31 mouse cellular contexts compared by ENCODE assay signal in the genomic region with DNA sequence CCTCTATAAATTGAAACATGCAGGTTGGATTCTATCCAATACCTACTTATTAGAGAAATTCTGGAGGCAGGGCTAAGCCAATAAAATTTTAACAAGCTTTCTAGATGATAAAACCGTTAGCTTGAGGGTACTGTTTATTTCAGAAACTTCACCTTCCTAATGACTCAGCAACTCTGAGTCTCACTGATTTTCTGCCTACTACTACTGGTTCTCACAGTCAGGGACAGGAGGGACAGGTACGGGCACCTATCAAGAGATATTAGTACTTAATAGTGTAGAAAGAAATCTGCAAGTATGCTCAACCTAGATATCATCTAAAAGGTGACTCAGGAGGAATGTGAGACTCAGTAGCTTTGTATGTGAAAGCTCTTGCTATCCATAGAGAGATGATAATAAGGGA. TPM values are rescaled to one million over a fixed set of nuclear protein-coding genes. Genes with fewer than 3 reads are reported as not detected.
"Had no signal": no experiment of that assay in that cellular context is flagged by ENCODE, and none has a peak within 500 bp of the region (broad histone marks: within the 10 kb centered on the region; RNA-seq: fewer than 3 reads in every experiment).

No protein-coding gene starts in this region.

- H3K36me3 ChIP-seq: limb, embryonic 15.5 days; liver, embryonic 12.5 days; liver, embryonic 13.5 days; liver, embryonic 15.5 days; lung, embryonic 15.5 days; midbrain, embryonic 10.5 days; midbrain, embryonic 12.5 days; midbrain, embryonic 13.5 days; midbrain, embryonic 15.5 days; neural tube, embryonic 12.5 days had no signal

- H3K9ac ChIP-seq: limb, embryonic 15.5 days; liver, embryonic 12.5 days; liver, embryonic 13.5 days; liver, embryonic 14.5 days; liver, embryonic 15.5 days; liver, postnatal 0 days; lung, embryonic 14.5 days; lung, embryonic 15.5 days; midbrain, embryonic 12.5 days; midbrain, embryonic 13.5 days; midbrain, embryonic 15.5 days; neural tube, embryonic 12.5 days had no signal

- H3K4me1 ChIP-seq: limb, embryonic 15.5 days; liver, embryonic 12.5 days; liver, embryonic 13.5 days; liver, embryonic 15.5 days; lung, embryonic 15.5 days; megakaryocyte, embryonic 14.5 days; midbrain, embryonic 10.5 days; midbrain, embryonic 12.5 days; midbrain, embryonic 13.5 days; midbrain, embryonic 15.5 days; neural tube, embryonic 12.5 days had no signal

- H3K9me3 ChIP-seq: limb, embryonic 15.5 days; liver, embryonic 12.5 days; liver, embryonic 13.5 days; liver, embryonic 15.5 days; lung, embryonic 15.5 days; megakaryocyte, embryonic 14.5 days; midbrain, embryonic 10.5 days; midbrain, embryonic 12.5 days; midbrain, embryonic 13.5 days; midbrain, embryonic 15.5 days; neural tube, embryonic 12.5 days had no signal

- H3K27me3 ChIP-seq: limb, embryonic 15.5 days; liver, embryonic 12.5 days; liver, embryonic 13.5 days; liver, embryonic 15.5 days; lung, embryonic 15.5 days; megakaryocyte, embryonic 14.5 days; midbrain, embryonic 12.5 days; midbrain, embryonic 13.5 days; midbrain, embryonic 15.5 days; neural tube, embryonic 12.5 days had no signal

- H3K27ac ChIP-seq: limb, embryonic 15.5 days; liver, embryonic 12.5 days; liver, embryonic 13.5 days; liver, embryonic 14.5 days; liver, embryonic 15.5 days; lung, embryonic 15.5 days; macrophage; midbrain, embryonic 10.5 days; midbrain, embryonic 12.5 days; midbrain, embryonic 13.5 days; midbrain, embryonic 15.5 days; neural tube, embryonic 12.5 days had no signal

- DNase-seq: layer of hippocampus, postnatal 36 days; left cerebral cortex, postnatal 4 days; liver; liver, embryonic 13.5 days; liver, postnatal 0 days; lung, adult 18-20 months; lung, adult 2 months; lung, embryonic 14.5 days; lung, postnatal 14 days; lung, postnatal 36 days; lung, postnatal 4 days; midbrain, embryonic 14.5 days had no signal

- H3K4me3 ChIP-seq: left cerebral cortex, adult 2 months; limb, embryonic 15.5 days; liver, embryonic 12.5 days; liver, embryonic 13.5 days; liver, embryonic 15.5 days; lung, embryonic 15.5 days; megakaryocyte, embryonic 14.5 days; midbrain, embryonic 10.5 days; midbrain, embryonic 12.5 days; midbrain, embryonic 13.5 days; midbrain, embryonic 15.5 days; neural tube, embryonic 12.5 days had no signal

- H3K4me2 ChIP-seq: limb, embryonic 15.5 days; liver, embryonic 11.5 days; liver, embryonic 12.5 days; liver, embryonic 13.5 days; liver, embryonic 15.5 days; lung, embryonic 14.5 days; lung, embryonic 15.5 days; midbrain, embryonic 11.5 days; midbrain, embryonic 12.5 days; midbrain, embryonic 13.5 days; midbrain, embryonic 15.5 days; neural tube, embryonic 12.5 days had no signal

- ATAC-seq: liver, embryonic 12.5 days; liver, postnatal 0 days; lung, postnatal 0 days; midbrain, embryonic 13.5 days; midbrain, embryonic 15.5 days; midbrain, embryonic 16.5 days had no signal

RNA-seq across cellular contexts. Expression of gene Adcyap1, which starts 19.8 kb away (rescaled TPM):
- polyA plus RNA-seq: liver, adult 2 months; liver, embryonic 12.5 days; liver, embryonic 14.5 days; liver, embryonic 16.5 days; liver, postnatal 0 days; lung, adult 2 months; lung, embryonic 14.5 days; macrophage had no signal
